Mouse (Mus musculus): ENCODE measurements around the gene Zfp593. TPM values are rescaled to one million over a fixed set of nuclear protein-coding genes. Genes with fewer than 3 reads are reported as not detected.
A peak's percentile ranks its signal among the peaks of the same experiment; 100 is the strongest.

Zfp593 gene
- polyA plus RNA-seq, 1 experiment from 2014 or later = 15.0 TPM

DNA sequence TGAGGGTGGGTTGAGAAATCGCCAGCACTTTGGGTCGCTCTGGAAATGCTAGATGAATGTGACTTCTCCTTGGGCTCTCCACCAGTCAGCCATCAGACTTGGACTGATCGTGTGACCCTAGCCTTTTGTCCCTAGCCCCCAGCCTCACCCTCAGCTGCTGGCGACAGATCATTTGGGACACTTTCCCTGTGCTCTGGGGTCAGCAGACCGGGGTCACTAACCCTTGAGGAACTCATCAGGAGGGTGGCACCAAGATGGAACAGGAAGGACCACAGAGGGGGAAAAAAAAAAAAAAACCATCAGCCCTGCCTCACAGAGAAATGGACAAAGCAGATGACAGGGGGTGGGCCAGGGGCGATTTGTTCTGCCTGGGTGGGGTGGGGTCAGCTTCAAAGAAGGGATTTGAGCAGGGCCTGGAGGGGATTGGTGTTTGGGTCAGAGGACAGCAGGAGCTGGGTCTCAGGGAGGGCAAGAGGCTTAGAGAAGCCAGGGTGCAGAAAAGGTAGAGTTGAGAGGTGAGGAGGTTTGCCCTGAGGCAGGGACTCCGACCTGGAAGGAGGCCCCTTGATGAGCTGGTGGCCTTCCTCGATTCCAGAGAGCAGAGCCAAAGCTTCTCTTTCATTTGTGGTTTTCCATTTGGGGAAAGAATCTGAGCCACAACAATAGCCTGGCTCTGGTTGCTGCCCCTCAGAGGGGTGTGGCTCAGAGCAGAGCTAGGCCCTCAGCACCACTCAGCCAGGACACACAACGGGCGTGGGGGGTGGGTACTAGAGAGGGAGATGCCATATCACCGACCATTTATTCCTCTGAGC is 12.0 kb upstream of the Zfp593 start:
- 32% methylated on average over 11 of the region's 11 CpGs for WGBS
- H3K27ac ChIP-seq (ENCODE audit: low read length) = peak overlapping the region; percentile 41
- H3K9me3 ChIP-seq (ENCODE audit: low read length) = no peaks in the 10 kb centered on the region
- H3K27me3 ChIP-seq (ENCODE audit: insufficient read depth, low read length) = peaks cover 16% of the 10 kb centered on the region
- ATAC-seq (ENCODE audit: low FRiP score, low TSS enrichment) = no peak
- H3K4me2 ChIP-seq (replicated peaks; ENCODE audit: low read depth, low read length) = no peak overlapping the region
- H3K4me3 ChIP-seq (ENCODE audit: low read length) = no peak overlapping the region
- H3K4me1 ChIP-seq (ENCODE audit: insufficient read depth, low read length) = peaks cover 34% of the 10 kb centered on the region
- H3K36me3 ChIP-seq (ENCODE audit: insufficient read depth, low read length) = no peaks in the 10 kb centered on the region
- H3K9ac ChIP-seq (replicated peaks; ENCODE audit: low read length) = no peak overlapping the region; the same call in 1 of the 2 replicates

DNA sequence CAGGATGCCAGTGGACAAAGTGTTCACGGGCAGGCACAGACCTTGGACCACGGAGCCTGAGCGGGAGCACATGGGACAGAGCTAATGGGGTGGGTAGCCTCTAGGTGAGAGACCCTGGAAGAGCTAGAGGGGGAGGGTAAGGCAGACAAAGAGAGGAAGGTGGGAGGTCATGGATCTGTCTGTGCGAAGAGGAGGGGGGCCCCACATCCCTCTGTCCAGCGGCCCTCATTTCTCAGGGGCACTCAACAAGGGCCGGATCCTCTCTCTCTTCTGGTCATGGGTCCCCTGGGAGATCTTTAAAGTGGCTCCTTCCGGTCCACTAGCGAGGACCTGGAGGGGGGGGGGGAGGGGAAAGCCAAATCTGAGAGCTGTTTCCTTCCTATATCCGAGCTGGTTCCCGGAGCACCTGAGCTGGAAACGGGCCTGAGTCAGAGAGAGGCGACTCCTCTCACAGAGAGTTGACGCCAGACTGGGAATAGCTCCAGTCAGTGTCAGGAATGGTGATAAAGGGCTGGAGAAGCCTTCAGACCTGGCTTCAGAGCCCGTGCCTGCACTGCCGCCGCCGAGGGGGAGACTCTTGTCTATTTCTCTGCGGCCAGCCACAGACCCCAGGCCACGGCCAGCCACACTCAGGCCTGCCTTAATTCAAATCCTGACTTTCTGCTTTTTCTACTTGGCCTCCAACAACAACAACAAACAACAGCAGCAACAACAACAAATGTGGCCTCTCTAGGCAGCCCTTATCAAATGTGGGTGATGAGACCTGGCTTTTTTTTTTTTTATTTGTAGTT is 11.2 kb upstream of the Zfp593 start:
- 16% methylated on average over 18 of the region's 19 CpGs for WGBS
- Histone ChIP-seq H3K4me3 (ENCODE audit: low read length) (no peak overlapping the region), H3K4me1 (ENCODE audit: insufficient read depth, low read length) (peaks cover 42% of the 10 kb centered on the region), H3K27me3 (ENCODE audit: insufficient read depth, low read length) (peaks cover 24% of the 10 kb centered on the region), H3K27ac (ENCODE audit: low read length) (peak overlapping the region; percentile 75), H3K9ac (replicated peaks; ENCODE audit: low read length) (no peak overlapping the region; the same call in 1 of the 2 replicates), H3K9me3 (ENCODE audit: low read length) (no peaks in the 10 kb centered on the region), H3K4me2 (replicated peaks; ENCODE audit: low read depth, low read length) (peak overlapping the region; percentile 20; the same call in 1 of the 2 replicates), H3K36me3 (ENCODE audit: insufficient read depth, low read length) (no peaks in the 10 kb centered on the region)
- ATAC-seq (ENCODE audit: low FRiP score, low TSS enrichment) = peak; percentile 25; the same call in 1 of the 2 replicates

DNA sequence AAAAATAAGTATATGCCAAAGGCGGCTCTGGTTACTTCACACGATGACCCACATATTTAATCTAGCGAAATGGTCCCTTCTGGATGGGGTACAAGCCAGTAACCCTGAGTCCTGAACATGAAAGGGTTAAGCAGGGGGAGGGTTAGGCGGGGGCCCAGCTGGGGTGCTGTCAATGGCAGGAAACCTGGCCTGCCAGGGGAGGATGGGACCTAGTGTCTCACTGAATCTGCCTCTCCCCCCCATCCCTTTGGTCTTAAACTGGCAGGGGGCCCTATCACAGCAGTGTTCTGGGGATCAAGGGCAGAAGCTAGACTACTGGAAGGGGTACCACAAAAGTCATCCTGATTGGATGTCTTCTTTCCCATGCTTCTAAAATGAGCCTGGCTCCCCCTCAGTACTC is 10.5 kb upstream of the Zfp593 start:
- Histone ChIP-seq H3K27me3 (ENCODE audit: insufficient read depth, low read length) (peaks cover 31% of the 10 kb centered on the region), H3K4me1 (ENCODE audit: insufficient read depth, low read length) (peaks cover 49% of the 10 kb centered on the region), H3K36me3 (ENCODE audit: insufficient read depth, low read length) (no peaks in the 10 kb centered on the region), H3K4me3 (ENCODE audit: low read length) (no peak overlapping the region), H3K4me2 (replicated peaks; ENCODE audit: low read depth, low read length) (peak overlapping the region; percentile 20; the same call in 1 of the 2 replicates), H3K27ac (ENCODE audit: low read length) (peak overlapping the region; percentile 75), H3K9ac (replicated peaks; ENCODE audit: low read length) (no peak overlapping the region; the same call in 1 of the 2 replicates), H3K9me3 (ENCODE audit: low read length) (no peaks in the 10 kb centered on the region)
- WGBS = 37% methylated on average over 4 of the region's 4 CpGs
- no peak for ATAC-seq (ENCODE audit: low FRiP score, low TSS enrichment)

GRCm38 (mm10) chr4:134254835-134255234 is 9.4 kb upstream of the Zfp593 start:
- no peak overlapping the region for H3K4me2 ChIP-seq (replicated peaks; ENCODE audit: low read depth, low read length)
- 57% methylated on average over 3 of the region's 3 CpGs for WGBS
- peaks cover 59% of the 10 kb centered on the region for H3K4me1 ChIP-seq (ENCODE audit: insufficient read depth, low read length)
- no peak overlapping the region for H3K4me3 ChIP-seq (ENCODE audit: low read length)
- H3K9me3 ChIP-seq (ENCODE audit: low read length) = no peaks in the 10 kb centered on the region
- peaks cover 42% of the 10 kb centered on the region for H3K27me3 ChIP-seq (ENCODE audit: insufficient read depth, low read length)
- no peaks in the 10 kb centered on the region for H3K36me3 ChIP-seq (ENCODE audit: insufficient read depth, low read length)
- H3K9ac ChIP-seq (replicated peaks; ENCODE audit: low read length) = no peak overlapping the region
- H3K27ac ChIP-seq (ENCODE audit: low read length) = no peak overlapping the region
- ATAC-seq (ENCODE audit: low FRiP score, low TSS enrichment) = no peak

DNA sequence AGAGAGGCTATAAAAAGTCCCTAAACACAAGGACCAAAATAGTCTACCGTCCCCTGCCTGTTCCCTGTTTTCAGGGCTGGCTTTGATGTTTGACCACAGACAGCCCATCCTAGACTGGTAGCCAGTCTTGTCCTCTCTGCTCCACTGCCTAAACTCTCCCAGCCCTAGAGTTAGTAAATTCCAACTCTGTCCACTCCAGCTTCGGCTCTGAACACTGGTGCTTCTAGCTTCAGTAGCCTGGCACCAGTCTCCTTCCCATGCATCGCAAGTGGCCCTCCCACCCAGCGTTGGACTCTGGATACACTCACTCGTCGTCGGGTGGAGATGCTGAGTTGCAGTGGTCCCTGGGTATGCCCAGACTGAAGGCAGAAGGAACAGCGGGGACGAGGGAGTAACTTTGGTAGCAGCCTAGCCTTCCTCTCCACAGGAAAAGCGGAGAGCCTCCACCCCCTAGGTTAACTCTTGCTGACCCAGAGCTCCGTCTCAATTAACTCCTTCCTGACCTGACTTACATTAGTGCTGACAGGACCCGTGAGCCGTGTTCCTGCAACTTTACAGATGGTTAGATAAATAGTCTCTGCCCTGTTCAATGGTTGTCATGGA is 8.4 kb upstream of the Zfp593 start, which contains the start of gene Grrp1:
TSS of gene Grrp1 (minus strand) at position 385 of the 603 bp plus-strand sequence.
- ATAC-seq (ENCODE audit: low FRiP score, low TSS enrichment) = no peak
- peak within 1 kb of the TSS; percentile 52 for H3K4me3 ChIP-seq (ENCODE audit: low read length)
- peaks cover 46% of the 10 kb centered on the region for H3K27me3 ChIP-seq (ENCODE audit: insufficient read depth, low read length)
- H3K4me1 ChIP-seq (ENCODE audit: insufficient read depth, low read length) = peaks cover 64% of the 10 kb centered on the region
- 2% methylated on average over 13 of the region's 13 CpGs for WGBS
- H3K4me2 ChIP-seq (replicated peaks; ENCODE audit: low read depth, low read length) = peak within 1 kb of the TSS; percentile 92
- H3K27ac ChIP-seq (ENCODE audit: low read length) = peak within 1 kb of the TSS; percentile 67
- H3K36me3 ChIP-seq (ENCODE audit: insufficient read depth, low read length) = no peaks in the 10 kb centered on the region
- H3K9ac ChIP-seq (replicated peaks; ENCODE audit: low read length) = peak within 1 kb of the TSS; percentile 53
- no peaks in the 10 kb centered on the region for H3K9me3 ChIP-seq (ENCODE audit: low read length)

DNA sequence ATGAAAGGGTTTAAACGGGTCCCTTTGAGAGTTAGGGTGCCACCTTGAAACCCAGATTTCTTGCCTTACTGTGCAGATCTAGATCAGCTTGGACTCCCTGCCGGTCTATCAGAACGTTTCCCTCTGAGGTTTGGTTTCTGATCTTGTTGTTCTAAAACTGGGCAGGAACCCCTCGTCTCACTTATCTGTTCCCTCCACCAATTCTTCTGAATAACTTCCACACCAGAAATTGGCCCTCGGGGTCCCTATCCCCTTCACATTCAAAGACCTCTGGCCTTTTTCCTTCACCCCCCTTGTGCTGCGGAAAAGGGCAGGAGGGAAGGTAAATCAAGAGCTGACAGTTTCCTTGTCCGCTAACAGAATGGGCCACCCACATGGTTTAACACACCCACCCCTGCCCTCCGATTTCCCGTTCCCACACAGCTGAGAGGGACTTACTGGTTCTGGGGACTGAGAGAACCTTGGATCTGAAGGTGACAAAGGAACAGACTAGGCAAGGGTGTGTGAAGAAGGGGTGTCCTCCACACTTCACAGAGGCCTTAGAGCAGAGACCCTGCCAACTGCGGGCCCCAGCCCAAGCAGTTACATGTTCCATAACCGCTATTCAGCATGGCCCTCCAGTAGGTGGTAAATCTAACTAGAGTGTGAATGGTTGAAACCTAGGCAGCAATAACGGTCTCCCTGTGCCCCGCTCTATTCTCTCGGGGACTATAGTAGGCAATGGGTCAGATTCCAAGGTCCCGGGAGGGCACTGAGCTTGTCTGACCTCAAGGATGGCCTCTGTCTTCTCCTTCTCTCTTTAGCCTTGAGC is 7.7 kb upstream of the Zfp593 start:
- ATAC-seq (ENCODE audit: low FRiP score, low TSS enrichment) = no peak
- H3K4me3 ChIP-seq (ENCODE audit: low read length) = peak overlapping the region; percentile 52
- H3K4me2 ChIP-seq (replicated peaks; ENCODE audit: low read depth, low read length) = peak overlapping the region; percentile 92
- no peaks in the 10 kb centered on the region for H3K36me3 ChIP-seq (ENCODE audit: insufficient read depth, low read length)
- peak overlapping the region; percentile 67 for H3K27ac ChIP-seq (ENCODE audit: low read length)
- 13% methylated on average over 15 of the region's 15 CpGs for WGBS
- H3K4me1 ChIP-seq (ENCODE audit: insufficient read depth, low read length) = peaks cover 64% of the 10 kb centered on the region
- H3K9ac ChIP-seq (replicated peaks; ENCODE audit: low read length) = peak overlapping the region; percentile 53
- H3K27me3 ChIP-seq (ENCODE audit: insufficient read depth, low read length) = peaks cover 53% of the 10 kb centered on the region
- H3K9me3 ChIP-seq (ENCODE audit: low read length) = no peaks in the 10 kb centered on the region

- ATAC-seq (ENCODE audit: low FRiP score, low TSS enrichment) = no peak
- peaks cover 62% of the 10 kb centered on the region for H3K4me1 ChIP-seq (ENCODE audit: insufficient read depth, low read length)
- 14% methylated on average over 22 of the region's 22 CpGs for WGBS
- H3K9ac ChIP-seq (replicated peaks; ENCODE audit: low read length) = peak overlapping the region; percentile 66
- H3K27ac ChIP-seq (ENCODE audit: low read length) = peak overlapping the region; percentile 36
- peaks cover 61% of the 10 kb centered on the region for H3K27me3 ChIP-seq (ENCODE audit: insufficient read depth, low read length)
- H3K4me3 ChIP-seq (ENCODE audit: low read length) = peak overlapping the region; percentile 52
- H3K36me3 ChIP-seq (ENCODE audit: insufficient read depth, low read length) = no peaks in the 10 kb centered on the region
- H3K4me2 ChIP-seq (replicated peaks; ENCODE audit: low read depth, low read length) = peak overlapping the region; percentile 92
- H3K9me3 ChIP-seq (ENCODE audit: low read length) = no peaks in the 10 kb centered on the region
These were observed 6.9 kb upstream of the Zfp593 start for GRCm38 (mm10) chr4:134252131-134252910.

DNA sequence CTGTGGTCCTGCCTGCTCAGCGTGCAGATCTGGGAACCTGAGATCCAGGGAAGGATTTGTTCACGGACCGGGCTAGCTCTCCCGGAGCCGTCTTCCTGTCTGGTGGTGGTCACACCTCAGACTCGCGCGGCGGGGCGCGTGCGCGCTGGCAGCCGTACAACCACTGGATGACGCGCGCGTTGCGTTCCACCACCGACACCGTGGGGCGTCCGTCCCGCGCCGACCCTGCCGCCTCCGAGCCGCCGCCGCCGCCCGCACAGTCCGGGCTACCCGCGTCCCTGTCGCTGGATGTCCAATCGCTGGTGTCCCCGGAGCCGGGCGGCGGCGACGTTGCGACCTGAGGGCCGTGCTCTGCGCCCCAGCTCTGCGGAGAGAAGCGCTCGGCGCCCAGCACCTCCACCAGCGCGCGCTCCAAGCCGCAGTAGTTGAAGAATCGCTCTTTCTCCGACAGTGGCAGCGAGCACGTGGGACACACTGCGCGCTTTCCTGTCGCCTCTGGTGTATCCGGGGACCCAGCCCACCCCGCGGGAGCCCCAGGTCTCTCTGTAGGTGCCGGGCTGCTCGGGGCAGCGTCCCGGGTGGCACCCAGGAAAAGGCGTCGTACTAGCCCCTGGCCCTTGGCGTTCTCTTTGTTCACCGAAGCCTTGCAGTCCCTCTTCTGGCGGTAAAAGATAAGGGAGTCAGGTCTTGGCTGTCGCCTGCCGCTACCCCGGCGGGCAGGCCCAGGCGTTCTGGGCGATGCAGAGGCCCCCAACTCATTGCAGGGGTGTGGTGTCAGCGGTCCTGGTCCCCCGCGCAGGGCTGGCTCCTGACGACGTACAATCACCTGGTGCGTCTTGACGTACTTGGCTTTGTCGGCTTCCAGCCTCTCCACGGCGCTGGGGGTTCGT is 6.1 kb upstream of the Zfp593 start:
- H3K4me1 ChIP-seq (ENCODE audit: insufficient read depth, low read length) = peaks cover 55% of the 10 kb centered on the region
- under 1% methylated on average over 90 of the region's 91 CpGs for WGBS

More for the DNA sequence above, 6.1 kb upstream of the Zfp593 start:
- Histone ChIP-seq H3K36me3 (ENCODE audit: insufficient read depth, low read length) (no peaks in the 10 kb centered on the region), H3K27me3 (ENCODE audit: insufficient read depth, low read length) (peaks cover 65% of the 10 kb centered on the region), H3K27ac (ENCODE audit: low read length) (no peak overlapping the region), H3K9me3 (ENCODE audit: low read length) (no peaks in the 10 kb centered on the region), H3K9ac (replicated peaks; ENCODE audit: low read length) (peak overlapping the region; percentile 66), H3K4me3 (ENCODE audit: low read length) (peak overlapping the region; percentile 52), H3K4me2 (replicated peaks; ENCODE audit: low read depth, low read length) (peak overlapping the region; percentile 92)
- no peak for ATAC-seq (ENCODE audit: low FRiP score, low TSS enrichment)

All from kidney, embryonic 16.5 days (tissue).